Mouse (Mus musculus) midbrain, embryonic 11.5 days (tissue): Measurements from ENCODE around the gene Dnal1. TPM values are rescaled to one million over a fixed set of nuclear protein-coding genes. Genes with fewer than 3 reads are reported as not detected.

Experiments
- ATAC-seq: fragments of 200-750 bp; cut with Nextera tagmentation; 2 replicates; pipeline ENCODE4 v1.8.0; 2017; ENCODE audit warnings: moderate TSS enrichment, moderate library complexity; ENCODE audit not compliant: low FRiP score
- DNase-seq: peaks from one replicate; pipeline ENCODE4 v3.0.0; 2015; ENCODE audit warnings: low spot score; ENCODE audit errors: missing footprints
- H3K27ac ChIP-seq: fragments of 300-500 bp; sonication (generic); 2 replicates; pipeline ENCODE4 v1.5.1; 2014; ENCODE audit warnings: low read depth, low read length
- H3K27me3 ChIP-seq: fragments of 300-500 bp; sonication (generic); 2 replicates; pipeline ENCODE4 v1.6.1; 2014; ENCODE audit warnings: mild to moderate bottlenecking, low read length, moderate library complexity, mixed read lengths; ENCODE audit not compliant: control insufficient read depth, insufficient read depth
- H3K36me3 ChIP-seq: fragments of 300-500 bp; sonication (generic); 2 replicates; pipeline ENCODE4 v1.6.1; 2014; ENCODE audit warnings: mild to moderate bottlenecking, low read length, moderate library complexity, mixed read lengths; ENCODE audit not compliant: control insufficient read depth, insufficient read depth
- H3K4me1 ChIP-seq: fragments of 300-500 bp; sonication (generic); 2 replicates; pipeline ENCODE4 v1.6.1; 2014; ENCODE audit warnings: low read length; ENCODE audit not compliant: control insufficient read depth, insufficient read depth
- H3K4me2 ChIP-seq: fragments of 300-500 bp; sonication (generic); 2 replicates; pipeline ENCODE4 v1.6.1; 2014; ENCODE audit warnings: mild to moderate bottlenecking, moderate library complexity
- H3K4me3 ChIP-seq: fragments of 300-500 bp; sonication (generic); 2 replicates; pipeline ENCODE4 v1.5.1; 2014; ENCODE audit warnings: low read depth, low read length
- H3K9ac ChIP-seq: fragments of 300-500 bp; sonication (generic); 2 replicates; pipeline ENCODE4 v1.6.1; 2014; ENCODE audit warnings: low read length
- H3K9me3 ChIP-seq: fragments of 300-500 bp; sonication (generic); 2 replicates; pipeline ENCODE4 v1.6.1; 2016; ENCODE audit warnings: low read length; ENCODE audit not compliant: control insufficient read depth
- WGBS: fragments of 180-500 bp; shearing (Covaris S2); extraction: QIAGEN DNeasy Blood & Tissue Kit; methylation state at CpG from one replicate; pipeline ENCODE4 v1.1.7; 2014; 5-methylcytosine and 5-hydroxymethylcytosine counted together
- polyA plus RNA-seq: library from polyadenylated mRNA; unstranded; fragments of >200 nt; fragmentation: Nextera tagmentation; extraction: Ambion mirVana; gene quantifications from 2 replicates; pipeline ENCODE4 v1.2.1, GENCODE M21; 2014

Dnal1 gene
- polyA plus RNA-seq, 1 experiment from 2014 or later = 4.9 TPM

DNA sequence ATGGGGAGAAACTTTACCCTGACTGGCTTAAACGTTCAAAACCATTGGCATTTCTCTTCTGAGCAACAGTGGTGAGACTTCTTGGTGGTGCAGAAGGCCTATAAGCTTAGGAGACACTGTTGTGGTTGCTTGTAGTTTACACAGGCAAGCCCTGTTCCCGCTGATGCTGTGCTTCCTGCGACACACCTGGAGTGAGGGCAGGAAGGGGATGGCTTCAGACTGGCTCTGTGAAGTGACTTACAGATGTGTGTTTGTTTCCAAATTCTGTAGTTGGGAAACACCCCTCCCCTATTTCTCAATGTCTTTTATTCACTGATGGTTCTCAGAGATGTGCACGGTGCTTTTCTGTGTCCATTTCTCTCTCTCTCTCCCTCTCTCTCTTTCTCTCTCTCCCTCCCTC is 26.0 kb downstream of the Dnal1 start:
- Histone ChIP-seq H3K4me3 (no peak overlapping the region), H3K27ac (no peak overlapping the region), H3K4me2 (no peak overlapping the region), H3K4me1 (no peaks in the 10 kb centered on the region), H3K9ac (no peak overlapping the region), H3K36me3 (no peaks in the 10 kb centered on the region), H3K9me3 (no peaks in the 10 kb centered on the region), H3K27me3 (no peaks in the 10 kb centered on the region)
- DNase-seq (peak; percentile 51), ATAC-seq (no peak)
- 69% methylated on average over 4 of the region's 4 CpGs for WGBS

DNA sequence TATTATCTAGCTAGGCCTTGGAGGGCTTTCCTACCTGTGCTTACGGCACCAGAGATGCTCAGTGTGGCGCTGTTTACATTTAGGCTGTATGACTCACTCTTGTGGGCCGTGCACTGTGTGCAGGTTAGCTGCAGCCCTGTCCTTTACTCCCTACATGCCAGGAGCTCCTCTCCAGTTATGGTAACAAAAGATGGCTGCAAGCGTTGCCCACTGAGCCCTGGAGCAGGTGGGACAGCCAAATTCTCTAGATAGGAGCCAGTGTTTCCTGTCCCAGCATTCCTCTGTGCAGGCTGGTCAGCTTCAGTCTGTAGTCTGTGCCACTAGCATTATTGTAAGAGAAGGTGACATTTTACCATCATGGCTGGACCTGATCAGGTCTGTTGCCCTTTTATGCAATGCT is 27.1 kb downstream of the Dnal1 start:
- no peaks in the 10 kb centered on the region for H3K4me1 ChIP-seq
- H3K9ac ChIP-seq = no peak overlapping the region; the same call in 1 of the 2 replicates
- DNase-seq (peak; percentile 62), ATAC-seq (no peak)
- H3K9me3 ChIP-seq = no peaks in the 10 kb centered on the region
- no peak overlapping the region for H3K4me2 ChIP-seq
- 89% methylated on average over 4 of the region's 4 CpGs for WGBS
- H3K4me3 ChIP-seq = no peak overlapping the region
- no peak overlapping the region for H3K27ac ChIP-seq
- no peaks in the 10 kb centered on the region for H3K27me3 ChIP-seq
- H3K36me3 ChIP-seq = no peaks in the 10 kb centered on the region

DNA sequence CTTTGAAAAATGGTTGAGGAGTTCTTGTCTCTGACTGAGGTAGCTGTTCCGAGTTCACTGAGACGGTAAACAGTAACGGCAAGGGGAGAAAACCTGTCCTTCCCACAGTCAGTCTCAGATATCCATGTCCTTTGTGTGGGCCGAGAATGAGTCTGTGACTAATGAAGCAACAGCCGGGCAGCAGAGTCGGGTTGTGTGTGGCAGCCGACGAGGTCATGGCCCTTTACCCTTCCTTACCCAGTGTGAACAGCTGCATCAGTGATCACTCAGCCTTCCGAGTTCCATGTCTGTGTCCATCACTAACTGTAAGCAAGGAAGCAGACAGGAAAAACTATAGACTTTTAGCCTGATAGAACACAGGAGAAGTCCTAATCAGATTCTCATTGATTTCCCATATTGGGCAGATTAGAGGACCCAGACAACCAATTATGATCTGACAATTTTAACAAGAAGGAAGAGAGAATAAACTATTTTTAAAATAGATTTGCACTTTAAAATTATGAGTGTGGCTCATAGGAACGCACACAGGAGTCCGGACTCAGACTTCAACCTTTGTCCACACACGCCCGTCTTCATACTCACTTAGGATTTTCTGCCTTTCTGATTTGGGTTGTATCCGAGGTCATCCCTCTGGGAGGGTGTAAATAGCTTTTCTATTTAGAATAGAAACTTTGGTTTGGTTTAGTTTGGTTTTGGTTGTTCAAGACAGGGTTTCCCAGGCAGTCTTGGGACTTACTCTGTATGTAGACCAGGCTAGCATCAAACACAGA is 28.3 kb downstream of the Dnal1 start:
- Histone ChIP-seq H3K27ac (no peak overlapping the region), H3K4me1 (peaks cover under 1% of the 10 kb centered on the region; the same call in 1 of the 2 replicates), H3K9ac (no peak overlapping the region), H3K27me3 (no peaks in the 10 kb centered on the region), H3K4me2 (no peak overlapping the region), H3K4me3 (no peak overlapping the region), H3K9me3 (no peaks in the 10 kb centered on the region), H3K36me3 (no peaks in the 10 kb centered on the region)
- ATAC-seq (no peak), DNase-seq (no peak)
- 65% methylated on average over 14 of the region's 14 CpGs for WGBS

DNA sequence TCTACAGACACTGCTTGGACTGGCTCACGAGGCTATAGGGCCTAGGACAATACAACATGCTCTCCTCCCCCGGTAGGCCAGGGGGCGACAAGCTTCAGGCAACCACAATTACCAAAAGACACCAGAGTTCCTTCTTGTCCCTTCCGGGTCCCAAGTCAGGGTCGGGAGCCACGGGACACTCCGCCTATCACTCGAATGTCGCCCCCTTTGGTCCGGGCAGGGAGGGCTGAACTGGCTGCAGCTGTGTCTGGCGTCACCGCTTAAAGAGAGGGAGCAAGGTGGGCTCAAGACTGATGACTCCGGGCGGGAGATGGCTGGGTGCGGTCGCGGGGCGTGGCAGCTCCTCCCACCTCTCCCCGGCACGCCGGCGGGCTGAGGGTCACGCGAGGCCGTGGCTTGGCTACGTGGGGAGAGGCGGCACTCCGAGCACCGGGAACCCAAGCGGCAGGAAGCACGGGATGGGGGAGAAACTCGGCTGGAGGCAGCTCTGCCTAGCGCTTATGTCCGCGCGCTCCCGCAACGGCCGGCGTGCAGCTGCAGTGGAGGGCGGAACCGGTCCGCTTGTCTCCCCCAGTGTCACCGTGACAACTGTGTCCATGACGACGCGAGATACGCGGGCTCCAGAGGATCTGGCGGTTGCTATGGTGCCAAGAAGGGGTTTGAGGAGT is 33.9 kb downstream of the Dnal1 start, which contains the start of gene Pnma1:
TSS of gene Pnma1 (minus strand) at position 536 of the 668 bp plus-strand sequence.
- Histone ChIP-seq H3K9me3 (no peaks in the 10 kb centered on the region), H3K9ac (peak within 1 kb of the TSS; percentile 62), H3K4me3 (peak within 1 kb of the TSS; percentile 60), H3K27ac (peak within 1 kb of the TSS; percentile 52), H3K4me2 (peak within 1 kb of the TSS; percentile 81), H3K4me1 (peaks cover 14% of the 10 kb centered on the region), H3K36me3 (no peaks in the 10 kb centered on the region; the same call in none of the 2 replicates), H3K27me3 (no peaks in the 10 kb centered on the region)
- peak; percentile 96 for ATAC-seq
- DNase-seq = peak; percentile 98
- WGBS = under 1% methylated on average over 50 of the region's 50 CpGs

DNA sequence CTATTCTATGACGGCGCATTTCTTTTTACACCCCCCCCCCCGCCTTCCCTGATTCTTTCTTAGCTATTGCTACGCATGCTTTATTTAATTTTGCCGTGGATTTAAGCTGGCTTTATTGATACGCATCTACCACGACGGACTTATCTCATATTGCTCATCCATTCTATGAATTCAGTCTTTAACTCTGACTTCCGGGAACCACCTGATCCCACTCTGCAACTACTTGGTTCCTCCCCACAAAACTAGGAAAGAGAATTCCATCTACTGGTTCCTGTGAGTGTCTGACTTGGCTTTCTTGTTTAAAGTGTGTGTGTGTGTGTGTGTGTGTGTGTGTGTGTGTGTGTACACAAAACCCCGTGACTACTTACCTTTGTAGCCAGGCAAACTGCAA is 34.5 kb downstream of the Dnal1 start:
- 8% methylated on average over 10 of the region's 10 CpGs for WGBS
- Histone ChIP-seq H3K4me3 (peak overlapping the region; percentile 60), H3K36me3 (no peaks in the 10 kb centered on the region; the same call in none of the 2 replicates), H3K27me3 (no peaks in the 10 kb centered on the region), H3K4me2 (peak overlapping the region; percentile 81), H3K9ac (peak overlapping the region; percentile 62), H3K9me3 (no peaks in the 10 kb centered on the region), H3K4me1 (peaks cover 14% of the 10 kb centered on the region), H3K27ac (no peak overlapping the region)
- peak; percentile 57 for ATAC-seq
- DNase-seq = no peak

DNA sequence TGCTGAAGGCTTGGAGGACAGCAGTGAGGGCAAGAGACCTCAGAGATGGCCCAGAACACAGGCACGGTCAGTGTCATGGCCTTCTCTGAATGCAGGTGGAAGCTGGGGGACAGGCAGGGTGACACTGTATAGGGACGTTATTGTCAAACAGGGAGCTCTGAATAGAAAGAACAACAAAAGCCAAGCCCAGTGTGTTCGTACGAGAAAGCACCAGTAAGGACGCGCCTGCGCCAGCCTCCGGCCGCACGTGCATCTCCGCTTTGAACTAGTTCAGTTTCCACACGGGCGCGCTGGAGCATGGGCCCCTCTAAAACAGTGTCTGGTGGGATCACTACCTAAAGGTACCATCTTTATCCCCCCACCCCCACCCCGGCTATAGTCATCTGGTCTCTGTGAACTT is 35.8 kb downstream of the Dnal1 start:
- ATAC-seq (peak; percentile 20; the same call in 1 of the 2 replicates), DNase-seq (no peak)
- no peak overlapping the region for H3K4me3 ChIP-seq
- H3K36me3 ChIP-seq = no peaks in the 10 kb centered on the region; the same call in none of the 2 replicates
- H3K9ac ChIP-seq = 0 out of 2 replicates have a peak overlapping the region, but pooled peaks have one; percentile 14
- 60% methylated on average over 15 of the region's 15 CpGs for WGBS
- no peaks in the 10 kb centered on the region for H3K9me3 ChIP-seq
- H3K4me2 ChIP-seq = no peak overlapping the region
- H3K4me1 ChIP-seq = peaks cover 14% of the 10 kb centered on the region
- H3K27ac ChIP-seq = no peak overlapping the region
- no peaks in the 10 kb centered on the region for H3K27me3 ChIP-seq

DNA sequence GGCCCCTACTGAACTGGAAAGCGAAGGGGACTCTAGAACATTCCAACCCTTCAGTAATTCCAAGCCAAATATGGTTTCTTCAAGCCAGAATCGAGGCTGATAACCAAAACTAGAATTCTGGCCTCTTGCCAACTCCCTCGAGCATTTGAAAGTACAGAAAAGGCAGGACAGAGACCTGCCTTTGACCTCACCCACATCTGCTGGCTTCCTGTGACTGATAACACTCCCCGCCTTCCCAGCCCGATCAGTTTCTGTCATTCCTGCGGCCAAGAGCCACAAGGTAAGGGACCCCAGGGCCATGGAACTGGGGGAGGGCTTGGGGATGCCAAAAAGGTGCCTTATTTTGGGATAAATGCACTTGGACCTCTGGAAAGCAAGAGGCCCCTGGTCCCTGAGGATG is 36.8 kb downstream of the Dnal1 start:
- no peak for DNase-seq
- Histone ChIP-seq H3K4me3 (no peak overlapping the region), H3K4me2 (no peak overlapping the region; the same call in 1 of the 2 replicates), H3K9ac (no peak overlapping the region), H3K27me3 (no peaks in the 10 kb centered on the region), H3K9me3 (no peaks in the 10 kb centered on the region), H3K27ac (no peak overlapping the region), H3K36me3 (peaks cover 2% of the 10 kb centered on the region), H3K4me1 (peaks cover 14% of the 10 kb centered on the region)
- ATAC-seq = no peak
- 86% methylated on average over 6 of the region's 6 CpGs for WGBS

DNA sequence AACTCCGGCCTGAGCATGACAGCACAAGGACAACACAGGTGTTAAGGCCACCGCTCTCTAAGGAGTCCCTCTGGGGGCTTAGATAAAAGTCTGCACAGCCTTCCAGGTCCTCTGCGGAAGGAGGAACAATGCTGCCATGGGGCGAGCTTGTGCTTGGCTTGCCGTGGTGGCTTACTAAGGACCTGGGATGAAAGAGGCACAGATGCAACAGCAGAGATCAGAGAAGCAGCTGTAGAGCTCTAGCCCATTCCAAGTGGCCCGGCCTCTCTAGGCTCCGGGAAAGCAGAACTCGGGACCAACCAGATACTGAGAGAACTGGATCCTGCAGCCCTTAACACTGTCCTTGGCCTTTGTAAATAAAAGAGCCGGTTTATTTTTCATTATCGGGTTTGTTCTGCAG is 37.7 kb downstream of the Dnal1 start:
- H3K9me3 ChIP-seq = no peaks in the 10 kb centered on the region
- DNase-seq (no peak), ATAC-seq (no peak)
- H3K4me3 ChIP-seq = no peak overlapping the region
- H3K36me3 ChIP-seq = peaks cover 2% of the 10 kb centered on the region
- H3K27ac ChIP-seq = no peak overlapping the region
- no peak overlapping the region for H3K9ac ChIP-seq
- H3K4me1 ChIP-seq = peaks cover 14% of the 10 kb centered on the region
- 93% methylated on average over 10 of the region's 10 CpGs for WGBS
- no peak overlapping the region for H3K4me2 ChIP-seq
- H3K27me3 ChIP-seq = no peaks in the 10 kb centered on the region
